Mouse (Mus musculus): ENCODE measurements at regions not wholly inside any gene's neighbourhood (a gene's known extent, or its start where the extent isn't known, plus 50 kb on each side); places are given as distances from the start of the nearest gene placed in this dataset.

GRCm38 (mm10) chr6:116902371-116902770, 185.7 kb upstream of the Tmem72 start:
- no peak for TF ChIP-seq CTCF (IDR thresholded peaks at IDR 0.05; ENCODE audit: extremely low read depth, insufficient read depth, low read length)
- TF ChIP-seq POLR2A (IDR thresholded peaks at IDR 0.05; ENCODE audit: extremely low read depth, insufficient read depth, low read length), result no peak

Measured in cortical plate, adult 2 months (tissue).